Mouse (Mus musculus): ENCODE measurements around the gene Creb3l2.

- TF ChIP-seq CTCF (IDR thresholded peaks at IDR 0.05; ENCODE audit: control insufficient read depth, insufficient read depth, insufficient read length): no peak
- TF ChIP-seq MAX (IDR thresholded peaks at IDR 0.05): no peak
- no peak for TF ChIP-seq MYOG (IDR thresholded peaks at IDR 0.05; ENCODE audit: control insufficient read depth, extremely low read depth, insufficient read length)
- no peak for TF ChIP-seq MYOD1 (IDR thresholded peaks at IDR 0.05; ENCODE audit: control insufficient read depth, insufficient read length, low read depth)
- TF ChIP-seq USF1 (IDR thresholded peaks at IDR 0.05; ENCODE audit: low read depth): no peak
These were observed 135.3 kb downstream of the Creb3l2 start for GRCm38 (mm10) chr6:37306616-37307015.
